Mouse (Mus musculus) left cerebral cortex, adult 2 months (tissue): ENCODE measurements around the gene Anks1b. TPM values are rescaled to one million over a fixed set of nuclear protein-coding genes. Genes with fewer than 3 reads are reported as not detected.
A peak's percentile ranks its signal among the peaks of the same experiment; 100 is the strongest.

Experiments
- DNase-seq, 2 experiments: peaks; one replicate each; pipeline ENCODE4 v3.0.0; 2021 to 2022; ENCODE audit warnings: low spot score in 2 of 2, mixed read lengths in 1 of 2; ENCODE audit errors: extremely low spot score in 1 of 2
- H3K27ac ChIP-seq: fragments of 200-600 bp; 2 replicates; pipeline ENCODE4 v1.8.1; 2022
- H3K4me3 ChIP-seq: fragments of 200-600 bp; 2 replicates; pipeline ENCODE4 v1.8.1; 2022
- CTCF ChIP-seq: fragments of 200-600 bp; IDR thresholded peaks from 2 replicates; pipeline ENCODE4 v1.8.1; 2022; ENCODE audit warnings: antibody characterized with exemption, mild to moderate bottlenecking, moderate library complexity
- intact Hi-C: fragments of 180-260 bp; cut with DNase I; formaldehyde crosslinking; loops from one replicate; pipeline ENCODE4 v1.15.1; 2025
- total RNA-seq, 2 experiments: library from RNA; stranded (reverse); gene quantifications; 2 replicates each; pipeline ENCODE4 v1.2.3; 2021

The Anks1b gene
- total RNA-seq, 2 experiments from 2014 or later = 472 to 474 TPM

- H3K4me3 ChIP-seq = peak overlapping the region; percentile 83
- peak; percentile 36 to 55 for DNase-seq
- TF ChIP-seq CTCF = peak; percentile 44
- H3K27ac ChIP-seq = peak overlapping the region; percentile 98
- intact Hi-C loops = loop anchor here (5.0 to 10.0 kb wide), 3 partner anchors 122 to 170 kb away; partner anchors contain the start of gene Actr6
Observed at GRCm38 (mm10) chr10:89872501-89873145, 686 bp upstream of the Anks1b start.

GRCm38 (mm10) chr10:89874036-89874435 is 727 bp downstream of the Anks1b start:
- Histone ChIP-seq H3K4me3 (peak overlapping the region; percentile 83), H3K27ac (peak overlapping the region; percentile 98)
- intact Hi-C loops = loop anchor here (5.0 to 10.0 kb wide), 3 partner anchors 121 to 168 kb away; partner anchors contain the start of gene Actr6
- DNase-seq = no peak
- no peak for TF ChIP-seq CTCF

GRCm38 (mm10) chr10:89883561-89883960 is 10.3 kb downstream of the Anks1b start:
- Histone ChIP-seq H3K4me3 (no peak overlapping the region), H3K27ac (no peak overlapping the region)
- no peak for TF ChIP-seq CTCF
- intact Hi-C loops = no loop called here
- no peak for DNase-seq

GRCm38 (mm10) chr10:89902720-89903337 is 29.5 kb downstream of the Anks1b start:
- H3K27ac ChIP-seq = no peak overlapping the region
- TF ChIP-seq CTCF = peak; percentile 35
- DNase-seq = no peak
- H3K4me3 ChIP-seq = no peak overlapping the region
- intact Hi-C loops = no loop called here

GRCm38 (mm10) chr10:89911889-89912288 is 38.6 kb downstream of the Anks1b start:
- no peak for DNase-seq
- TF ChIP-seq CTCF = no peak
- Histone ChIP-seq H3K4me3 (no peak overlapping the region), H3K27ac (no peak overlapping the region)
- intact Hi-C loops = no loop called here

- Histone ChIP-seq H3K4me3 (no peak overlapping the region), H3K27ac (no peak overlapping the region)
- intact Hi-C loops = no loop called here
- DNase-seq = no peak
- no peak for TF ChIP-seq CTCF
Observed at GRCm38 (mm10) chr10:89913174-89913573, 39.9 kb downstream of the Anks1b start.

- Histone ChIP-seq H3K4me3 (no peak overlapping the region), H3K27ac (no peak overlapping the region)
- DNase-seq = no peak
- TF ChIP-seq CTCF = no peak
- intact Hi-C loops = no loop called here
Observed at GRCm38 (mm10) chr10:89917141-89917540, 43.8 kb downstream of the Anks1b start.

- no peak for DNase-seq
- intact Hi-C loops = no loop called here
- Histone ChIP-seq H3K4me3 (no peak overlapping the region), H3K27ac (no peak overlapping the region)
- TF ChIP-seq CTCF = no peak
Observed at GRCm38 (mm10) chr10:89921965-89922364, 48.7 kb downstream of the Anks1b start.

- TF ChIP-seq CTCF = no peak
- Histone ChIP-seq H3K27ac (no peak overlapping the region), H3K4me3 (no peak overlapping the region)
- DNase-seq = no peak
- intact Hi-C loops = no loop called here
Observed at GRCm38 (mm10) chr10:89942180-89942579, 68.9 kb downstream of the Anks1b start.

- H3K4me3 ChIP-seq = no peak overlapping the region
- intact Hi-C loops = no loop called here
- TF ChIP-seq CTCF = no peak
- no peak overlapping the region for H3K27ac ChIP-seq
- DNase-seq = no peak
Observed at GRCm38 (mm10) chr10:89946636-89947349, 73.5 kb downstream of the Anks1b start.

GRCm38 (mm10) chr10:89974361-89974760 is 101.1 kb downstream of the Anks1b start:
- no peak for TF ChIP-seq CTCF
- intact Hi-C loops = no loop called here
- DNase-seq = no peak

GRCm38 (mm10) chr10:89975431-89975841 is 102.1 kb downstream of the Anks1b start:
- Histone ChIP-seq H3K27ac (no peak overlapping the region), H3K4me3 (no peak overlapping the region)
- intact Hi-C loops = no loop called here
- peak; percentile 59 for TF ChIP-seq CTCF
- no peak for DNase-seq

More at GRCm38 (mm10) chr10:89974361-89974760, 101.1 kb downstream of the Anks1b start:
- no peak overlapping the region for H3K27ac ChIP-seq
- H3K4me3 ChIP-seq = no peak overlapping the region
